Mouse (Mus musculus) lung, postnatal 36 days (tissue): ENCODE measurements around the gene Olfr1502.
"Not testable (repeated sequence)": the region's sequence is repeated elsewhere in the genome, so short reads cannot be mapped to it uniquely, and the experiment has no call there.

Source experiments
- DNase-seq: peaks from one replicate; pipeline ENCODE4 v3.0.0; 2022; ENCODE audit warnings: mixed read lengths

The Olfr1502 gene

GRCm38 (mm10) chr19:13861495-13861894 is at the start of gene Olfr1502:
Gene Olfr1502 (plus strand): TSS chr19:13861795.
- DNase-seq: no peak

GRCm38 (mm10) chr19:13812823-13813222 is 48.8 kb upstream of the Olfr1502 start:
- DNase-seq: no peak

- DNase-seq: no peak
Measured at GRCm38 (mm10) chr19:13818827-13819226, 42.8 kb upstream of the Olfr1502 start.

- no peak for DNase-seq
Measured at GRCm38 (mm10) chr19:13819347-13819746, 42.2 kb upstream of the Olfr1502 start, which contains the start of gene Olfr1499. Gene Olfr1499 (minus strand): TSS chr19:13819447.

- DNase-seq: no peak
Measured at GRCm38 (mm10) chr19:13820847-13821246, 40.7 kb upstream of the Olfr1502 start.

GRCm38 (mm10) chr19:13828447-13828846 is 33.1 kb upstream of the Olfr1502 start:
- DNase-seq: no peak

GRCm38 (mm10) chr19:13830388-13830787 is 31.2 kb upstream of the Olfr1502 start, which contains the start of gene Olfr1500:
Gene Olfr1500 (minus strand): TSS chr19:13830488.
- no peak for DNase-seq

GRCm38 (mm10) chr19:13850592-13850991 is 11.0 kb upstream of the Olfr1502 start, which contains the start of gene Olfr1501:
Gene Olfr1501 (minus strand): TSS chr19:13850692.
- DNase-seq: not testable (repeated sequence)

GRCm38 (mm10) chr19:13897828-13898227 is 36.2 kb downstream of the Olfr1502 start, which contains the start of gene Olfr1504:
Gene Olfr1504 (minus strand): TSS chr19:13897928.
- no peak for DNase-seq
